Mouse (Mus musculus): ENCODE results near the gene Sag.

DNA sequence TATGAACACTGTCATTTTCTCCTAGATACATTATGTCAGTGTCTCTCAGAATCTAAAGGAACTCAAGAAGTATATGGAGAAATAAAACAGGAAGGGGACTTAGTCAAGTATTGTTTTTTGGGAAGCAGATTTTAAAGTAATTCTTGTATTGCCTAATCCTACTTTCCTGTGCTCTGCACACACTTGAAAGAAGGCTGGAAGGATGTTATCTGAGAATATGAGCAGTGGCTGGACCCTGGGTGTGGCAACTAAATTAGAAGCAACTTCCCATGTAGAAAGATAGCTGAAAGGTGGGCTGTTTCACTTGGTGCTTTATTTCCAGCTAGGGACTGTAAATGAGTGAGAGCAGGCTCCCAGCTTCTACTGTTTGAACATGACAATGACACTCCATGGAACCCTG lies 69.6 kb downstream of the Sag start:
- TF ChIP-seq CTCF (IDR thresholded peaks at IDR 0.05; ENCODE audit: low read depth) (no peak), EP300 (IDR thresholded peaks at IDR 0.05; ENCODE audit: low read depth) (no peak)
